Mouse (Mus musculus): ENCODE results near the gene Apob. TPM values are rescaled to one million over a fixed set of nuclear protein-coding genes. Genes with fewer than 3 reads are reported as not detected.
"Not testable (repeated sequence)": the region's sequence is repeated elsewhere in the genome, so short reads cannot be mapped to it uniquely, and the experiment has no call there.

The Apob gene
- total RNA-seq (2021), result 1 to 10 TPM in 1 of 2 experiments, under 1 TPM in 1; 0.07 to 1.2 TPM
- long read RNA-seq, experiment 1, result 0 reads
- long read RNA-seq, experiment 2, result 0 reads

GRCm38 (mm10) chr12:7977466-7978189 is at the start of gene Apob:
Gene Apob, plus strand, starts transcription at chr12:7977648.
- DNase-seq, result no peak

GRCm38 (mm10) chr12:7932405-7932920 is 45.0 kb upstream of the Apob start:
- DNase-seq, result no peak

GRCm38 (mm10) chr12:7950098-7950745 is 27.2 kb upstream of the Apob start:
- DNase-seq, result no peak

- no peak for DNase-seq
Observed at GRCm38 (mm10) chr12:7958851-7959250, 18.6 kb upstream of the Apob start.

GRCm38 (mm10) chr12:7959310-7959918 is 18.0 kb upstream of the Apob start:
- DNase-seq, result no peak

GRCm38 (mm10) chr12:7962314-7962927 is 15.0 kb upstream of the Apob start:
- no peak for DNase-seq

GRCm38 (mm10) chr12:7967221-7967620 is 10.2 kb upstream of the Apob start:
- no peak for DNase-seq

- DNase-seq, result no peak
Observed at GRCm38 (mm10) chr12:7970301-7970700, 7.1 kb upstream of the Apob start.

GRCm38 (mm10) chr12:7970817-7971216 is 6.6 kb upstream of the Apob start:
- no peak for DNase-seq

GRCm38 (mm10) chr12:7971736-7972135 is 5.7 kb upstream of the Apob start:
- peak in 1 of 2 experiments; percentile 28 for DNase-seq

- DNase-seq, result no peak
Observed at GRCm38 (mm10) chr12:7973773-7974322, 3.6 kb upstream of the Apob start.

- DNase-seq, result peak; percentile 62 to 71
Observed at GRCm38 (mm10) chr12:7978190-7978884, 889 bp downstream of the Apob start.

- no peak for DNase-seq
Observed at GRCm38 (mm10) chr12:7984411-7984810, 7.0 kb downstream of the Apob start.

- peak; percentile 22 to 63 for DNase-seq
Observed at GRCm38 (mm10) chr12:7990804-7991203, 13.4 kb downstream of the Apob start.

GRCm38 (mm10) chr12:7991570-7991969 is 14.1 kb downstream of the Apob start:
- no peak for DNase-seq

- no peak for DNase-seq
Observed at GRCm38 (mm10) chr12:8020931-8021330, 43.5 kb downstream of the Apob start.

- no peak for DNase-seq
Observed at GRCm38 (mm10) chr12:8029520-8029919, 52.1 kb downstream of the Apob start.

- no peak for DNase-seq
Observed at GRCm38 (mm10) chr12:8030057-8030456, 52.6 kb downstream of the Apob start.

- not testable (repeated sequence) for DNase-seq
Observed at GRCm38 (mm10) chr12:8031169-8031568, 53.7 kb downstream of the Apob start.

GRCm38 (mm10) chr12:8031595-8032358 is 54.3 kb downstream of the Apob start:
- no peak for DNase-seq

GRCm38 (mm10) chr12:8032359-8032755 is 54.9 kb downstream of the Apob start:
- no peak for DNase-seq
